Mouse (Mus musculus): ENCODE results near the gene Dpp9. TPM values are rescaled to one million over a fixed set of nuclear protein-coding genes. Genes with fewer than 3 reads are reported as not detected.

Dpp9 gene
- polyA plus RNA-seq, 1 experiment, result 54.4 TPM

DNA sequence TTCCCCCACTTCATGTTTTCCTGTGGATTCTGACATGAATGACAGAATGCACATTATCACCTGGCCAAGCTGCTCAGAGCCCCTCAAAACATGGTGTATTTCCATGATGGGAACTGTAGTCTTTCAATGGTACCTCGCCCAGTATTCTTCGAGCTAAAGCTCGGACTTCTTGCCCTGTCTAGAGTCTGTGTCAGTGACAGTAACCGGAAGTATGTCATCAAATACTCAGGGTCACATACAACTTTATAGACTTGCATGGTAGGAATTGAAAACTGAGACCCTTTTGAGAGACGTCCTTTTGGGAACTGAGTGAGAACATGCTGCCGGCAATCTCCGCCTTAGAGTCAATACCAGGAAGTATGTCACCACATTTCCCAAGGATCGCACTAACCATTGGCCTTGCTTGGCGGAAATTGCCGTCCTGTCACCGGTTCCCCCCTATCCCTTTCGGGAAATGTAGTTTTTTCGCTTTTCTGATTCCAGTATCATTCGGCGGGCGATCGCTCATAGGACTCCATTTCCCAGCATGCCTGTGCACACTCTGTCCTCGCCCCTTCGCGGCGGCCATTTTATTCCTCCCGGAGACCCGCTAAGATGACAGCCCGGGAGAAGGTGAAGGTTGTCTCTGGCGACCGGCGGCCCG, 37.7 kb upstream of the Dpp9 start, which contains the start of gene Fem1a:
TSS of gene Fem1a (plus strand) at position 572 of the 643 bp plus-strand sequence.
- TF ChIP-seq CTCF (IDR thresholded peaks at IDR 0.05; ENCODE audit: borderline replicate concordance, extremely low read depth, insufficient read depth, insufficient read length), result no peak
- TF ChIP-seq POLR2A (IDR thresholded peaks at IDR 0.05; ENCODE audit: borderline replicate concordance, extremely low read depth, insufficient read depth, insufficient read length, poor library complexity, severe bottlenecking), result no peak
- DNase-seq (ENCODE audit: low read depth), result peak; percentile 100

DNA sequence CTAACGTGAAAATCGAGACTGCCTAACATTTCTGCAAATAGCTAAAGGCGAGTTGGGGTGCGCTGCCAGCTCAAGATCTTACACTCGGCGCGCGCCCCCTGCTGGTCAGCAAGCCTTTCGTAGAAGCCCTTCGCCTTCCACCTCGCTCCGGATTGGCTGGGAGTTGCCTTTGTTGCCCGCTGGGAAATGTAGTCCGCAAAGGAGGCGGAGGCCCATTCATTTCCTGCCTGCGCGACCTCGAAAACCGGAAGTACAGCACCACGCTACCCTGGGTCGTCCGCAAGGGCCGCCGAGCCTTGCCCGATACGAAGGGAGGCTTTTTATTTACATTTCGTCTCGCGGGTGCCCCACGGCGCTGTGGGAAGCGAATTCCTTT, 37.1 kb upstream of the Dpp9 start:
- DNase-seq (ENCODE audit: low read depth), result peak; percentile 100
- TF ChIP-seq POLR2A (IDR thresholded peaks at IDR 0.05; ENCODE audit: borderline replicate concordance, extremely low read depth, insufficient read depth, insufficient read length, poor library complexity, severe bottlenecking) (peak; percentile 41; the same call in 1 of the 2 replicates), CTCF (IDR thresholded peaks at IDR 0.05; ENCODE audit: borderline replicate concordance, extremely low read depth, insufficient read depth, insufficient read length) (peak; percentile 97)

- no peak for TF ChIP-seq POLR2A (IDR thresholded peaks at IDR 0.05; ENCODE audit: borderline replicate concordance, extremely low read depth, insufficient read depth, insufficient read length, poor library complexity, severe bottlenecking)
- TF ChIP-seq CTCF (IDR thresholded peaks at IDR 0.05; ENCODE audit: borderline replicate concordance, extremely low read depth, insufficient read depth, insufficient read length), result peak; percentile 48; the same call in 1 of the 2 replicates
- peak; percentile 66 for DNase-seq (ENCODE audit: low read depth)
Observed at GRCm38 (mm10) chr17:56255429-56255828, 36.7 kb upstream of the Dpp9 start.

GRCm38 (mm10) chr17:56254695-56255094, 36.0 kb upstream of the Dpp9 start:
- TF ChIP-seq CTCF (IDR thresholded peaks at IDR 0.05; ENCODE audit: borderline replicate concordance, extremely low read depth, insufficient read depth, insufficient read length), result no peak
- no peak for TF ChIP-seq POLR2A (IDR thresholded peaks at IDR 0.05; ENCODE audit: borderline replicate concordance, extremely low read depth, insufficient read depth, insufficient read length, poor library complexity, severe bottlenecking)
- no peak for DNase-seq (ENCODE audit: low read depth)

DNA sequence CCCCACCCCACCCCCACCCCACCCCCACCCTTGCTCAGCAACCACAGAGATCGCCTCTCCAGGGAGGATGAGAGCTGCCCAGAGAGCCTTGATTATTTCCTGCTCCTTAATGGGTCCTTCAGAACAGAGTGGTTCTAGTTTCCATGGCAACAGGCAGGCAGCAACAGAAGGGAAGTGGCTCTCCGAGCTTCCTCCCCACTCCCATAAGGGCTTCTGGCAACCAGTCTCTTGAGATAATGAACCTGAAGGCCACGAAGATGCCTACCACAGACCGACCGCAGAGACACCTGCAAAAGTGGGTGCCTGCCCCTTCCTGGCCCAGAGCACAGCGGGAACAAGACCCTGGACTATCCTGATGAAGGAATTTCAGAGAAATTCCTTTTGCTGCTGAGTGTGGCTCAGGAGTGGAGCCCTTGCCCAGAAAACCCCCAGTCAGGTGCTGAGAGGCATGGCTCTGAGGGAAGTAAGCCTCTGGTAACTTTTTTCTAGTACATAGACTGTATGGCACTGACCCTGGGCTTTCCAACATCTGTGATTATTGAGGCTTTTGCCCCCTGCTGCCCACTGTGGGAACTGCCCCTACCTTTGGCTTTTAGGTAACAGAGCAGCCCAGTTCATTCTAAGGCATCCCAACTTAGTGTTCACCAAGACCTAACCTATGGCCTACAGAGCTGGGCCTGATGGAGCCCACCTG, 32.6 kb upstream of the Dpp9 start:
- TF ChIP-seq POLR2A (IDR thresholded peaks at IDR 0.05; ENCODE audit: borderline replicate concordance, extremely low read depth, insufficient read depth, insufficient read length, poor library complexity, severe bottlenecking) (no peak), CTCF (IDR thresholded peaks at IDR 0.05; ENCODE audit: borderline replicate concordance, extremely low read depth, insufficient read depth, insufficient read length) (peak; percentile 70; the same call in 1 of the 2 replicates)

DNA sequence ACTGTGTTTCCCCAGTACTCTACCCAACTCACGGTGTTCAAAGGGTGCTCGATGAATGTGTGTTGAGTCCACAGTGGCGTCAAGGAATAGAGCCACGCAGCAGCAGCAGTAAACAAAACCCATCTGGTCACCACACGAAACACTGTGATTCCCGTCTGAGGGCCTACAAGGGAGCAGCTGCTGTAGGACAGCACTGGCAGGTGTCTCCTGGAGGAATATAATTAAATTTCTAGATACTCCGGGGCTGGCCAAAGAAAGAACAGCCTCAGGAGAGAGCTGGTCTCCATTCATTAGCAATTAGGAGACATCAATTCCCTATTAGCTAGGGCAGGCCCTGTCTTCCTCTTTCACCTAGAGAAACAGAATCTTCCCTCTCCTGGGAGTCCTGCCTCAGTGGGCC, 26.9 kb upstream of the Dpp9 start:
- TF ChIP-seq CTCF (IDR thresholded peaks at IDR 0.05; ENCODE audit: borderline replicate concordance, extremely low read depth, insufficient read depth, insufficient read length) (no peak), POLR2A (IDR thresholded peaks at IDR 0.05; ENCODE audit: borderline replicate concordance, extremely low read depth, insufficient read depth, insufficient read length, poor library complexity, severe bottlenecking) (no peak)
- peak; percentile 25 for DNase-seq (ENCODE audit: low read depth)

More for the DNA sequence above, 32.6 kb upstream of the Dpp9 start:
- peak; percentile 92 for DNase-seq (ENCODE audit: low read depth)

- peak; percentile 85 for DNase-seq (ENCODE audit: low read depth)
- TF ChIP-seq CTCF (IDR thresholded peaks at IDR 0.05; ENCODE audit: borderline replicate concordance, extremely low read depth, insufficient read depth, insufficient read length), result no peak; the same call in 1 of the 2 replicates
- no peak for TF ChIP-seq POLR2A (IDR thresholded peaks at IDR 0.05; ENCODE audit: borderline replicate concordance, extremely low read depth, insufficient read depth, insufficient read length, poor library complexity, severe bottlenecking)
Observed at GRCm38 (mm10) chr17:56241541-56242401, 23.1 kb upstream of the Dpp9 start.

DNA sequence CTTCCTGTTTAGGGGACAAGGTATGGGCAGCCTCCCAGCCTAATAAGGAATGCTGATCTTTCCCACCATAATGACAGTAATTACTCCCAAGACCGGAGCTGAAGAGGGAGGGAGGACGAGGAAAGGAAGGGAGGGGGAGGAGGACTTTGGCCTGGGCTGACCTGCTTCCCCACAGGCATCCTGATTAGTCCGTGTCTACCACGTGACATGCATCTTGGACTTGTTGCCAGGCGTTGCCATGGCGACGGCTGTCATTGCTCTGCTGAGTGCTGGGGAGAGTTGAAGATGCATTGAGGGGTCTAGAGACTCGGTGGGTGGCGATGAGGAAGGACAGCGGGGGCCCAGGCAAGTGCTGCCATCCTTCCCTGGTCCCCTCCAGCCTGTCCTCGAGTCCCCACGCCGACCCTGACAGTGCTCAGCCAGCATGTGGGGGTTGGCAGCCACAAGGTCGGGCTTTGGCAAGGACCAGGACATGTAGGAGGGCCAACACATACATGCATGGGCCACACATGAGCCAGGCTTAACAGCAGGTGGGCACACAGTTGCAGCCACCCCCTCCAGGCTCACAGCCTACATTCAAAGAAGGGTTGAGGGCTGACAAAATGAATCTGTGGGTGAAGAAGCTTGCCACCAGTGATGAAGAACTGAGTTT, 15.2 kb upstream of the Dpp9 start:
- TF ChIP-seq CTCF (IDR thresholded peaks at IDR 0.05; ENCODE audit: borderline replicate concordance, extremely low read depth, insufficient read depth, insufficient read length) (no peak), POLR2A (IDR thresholded peaks at IDR 0.05; ENCODE audit: borderline replicate concordance, extremely low read depth, insufficient read depth, insufficient read length, poor library complexity, severe bottlenecking) (no peak)

DNA sequence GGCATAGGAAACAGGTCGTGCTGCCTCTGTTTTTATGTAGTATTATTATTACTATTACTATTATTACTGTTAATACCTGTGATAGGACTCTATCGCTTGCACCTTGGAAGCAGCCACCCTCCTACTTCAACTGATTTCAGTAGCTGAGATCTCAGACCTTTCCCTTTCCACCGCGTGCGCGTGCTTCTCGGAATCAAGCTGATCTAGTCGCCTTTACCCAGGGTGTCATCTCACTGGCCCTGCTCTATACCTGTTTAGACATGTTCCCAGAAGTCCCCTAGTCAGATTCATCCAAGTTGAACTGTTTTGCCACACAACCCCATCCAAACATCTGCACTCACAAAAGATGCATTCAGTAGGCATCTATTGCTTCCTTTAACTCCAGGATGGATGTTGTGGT, 14.7 kb upstream of the Dpp9 start:
- TF ChIP-seq CTCF (IDR thresholded peaks at IDR 0.05; ENCODE audit: borderline replicate concordance, extremely low read depth, insufficient read depth, insufficient read length) (no peak), POLR2A (IDR thresholded peaks at IDR 0.05; ENCODE audit: borderline replicate concordance, extremely low read depth, insufficient read depth, insufficient read length, poor library complexity, severe bottlenecking) (no peak)
- DNase-seq (ENCODE audit: low read depth), result no peak

More for the DNA sequence above, 15.2 kb upstream of the Dpp9 start:
- DNase-seq (ENCODE audit: low read depth), result peak; percentile 95

- TF ChIP-seq CTCF (IDR thresholded peaks at IDR 0.05; ENCODE audit: borderline replicate concordance, extremely low read depth, insufficient read depth, insufficient read length) (no peak), POLR2A (IDR thresholded peaks at IDR 0.05; ENCODE audit: borderline replicate concordance, extremely low read depth, insufficient read depth, insufficient read length, poor library complexity, severe bottlenecking) (no peak)
- DNase-seq (ENCODE audit: low read depth), result no peak
Observed at GRCm38 (mm10) chr17:56229943-56230342, 11.2 kb upstream of the Dpp9 start.

Measured in brain, embryonic 14.5 days (tissue).